Mouse (Mus musculus): ENCODE data around the gene Gimap5. TPM values are rescaled to one million over a fixed set of nuclear protein-coding genes. Genes with fewer than 3 reads are reported as not detected.

Gene Gimap5
- total and polyA plus RNA-seq, 3 experiments, result 0.05 TPM; not detected in 2

DNA sequence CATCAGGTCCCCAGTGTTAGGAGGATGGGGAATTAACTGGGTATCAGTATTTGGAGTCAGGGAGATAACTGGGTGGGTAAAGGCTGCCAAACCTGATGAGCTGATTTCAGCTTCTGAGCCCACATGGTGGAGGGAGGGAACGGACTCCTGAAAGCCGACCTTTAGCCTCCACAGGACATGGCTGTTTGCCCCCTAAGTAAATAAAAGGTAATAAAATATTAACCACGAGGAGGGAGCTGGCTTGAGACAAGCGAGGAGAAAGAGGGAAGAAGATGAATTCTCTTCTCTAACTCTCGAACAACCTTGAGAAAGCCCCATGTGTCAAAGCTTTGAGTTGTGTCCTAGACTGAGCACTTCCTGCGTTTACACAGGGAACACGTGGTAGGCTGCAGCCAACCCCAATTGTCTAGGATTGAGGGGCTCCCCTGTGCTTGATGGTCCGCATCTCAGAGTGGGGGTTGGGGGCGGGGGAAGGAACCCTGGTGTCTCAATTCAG, 4.2 kb upstream of the Gimap5 start:
- no peaks in the 10 kb centered on the region for H3K36me3 ChIP-seq (replicated peaks)
- no peaks in the 10 kb centered on the region for H3K9me3 ChIP-seq (replicated peaks)
- H3K4me1 ChIP-seq (ENCODE audit: insufficient read depth, low read depth, low read length), result no peaks in the 10 kb centered on the region
- DNase-seq (ENCODE audit: low spot score) (no peak), ATAC-seq (ENCODE audit: extremely low read depth, insufficient number of reproducible peaks, low FRiP score, poor library complexity, severe bottlenecking) (no peak)
- H3K27me3 ChIP-seq (ENCODE audit: insufficient read depth, low read length), result peaks cover 14% of the 10 kb centered on the region; the same call in 1 of the 2 replicates
- TF ChIP-seq GATA2 (IDR thresholded peaks at IDR 0.05; ENCODE audit: borderline replicate concordance, low read depth, low read length) (no peak), CTCF (IDR thresholded peaks at IDR 0.05; ENCODE audit: low read depth, low read length) (no peak), TAL1 (conservative IDR thresholded peaks at IDR 0.05; ENCODE audit: low read depth, low read length) (no peak), POLR2AphosphoS5 (IDR thresholded peaks at IDR 0.05; ENCODE audit: insufficient replicate concordance, low read depth, low read length) (no peak), GATA1 (IDR thresholded peaks at IDR 0.05; ENCODE audit: borderline replicate concordance, low read length) (no peak)
- no peak overlapping the region for H3K4me3 ChIP-seq (ENCODE audit: low read depth, low read length)

DNA sequence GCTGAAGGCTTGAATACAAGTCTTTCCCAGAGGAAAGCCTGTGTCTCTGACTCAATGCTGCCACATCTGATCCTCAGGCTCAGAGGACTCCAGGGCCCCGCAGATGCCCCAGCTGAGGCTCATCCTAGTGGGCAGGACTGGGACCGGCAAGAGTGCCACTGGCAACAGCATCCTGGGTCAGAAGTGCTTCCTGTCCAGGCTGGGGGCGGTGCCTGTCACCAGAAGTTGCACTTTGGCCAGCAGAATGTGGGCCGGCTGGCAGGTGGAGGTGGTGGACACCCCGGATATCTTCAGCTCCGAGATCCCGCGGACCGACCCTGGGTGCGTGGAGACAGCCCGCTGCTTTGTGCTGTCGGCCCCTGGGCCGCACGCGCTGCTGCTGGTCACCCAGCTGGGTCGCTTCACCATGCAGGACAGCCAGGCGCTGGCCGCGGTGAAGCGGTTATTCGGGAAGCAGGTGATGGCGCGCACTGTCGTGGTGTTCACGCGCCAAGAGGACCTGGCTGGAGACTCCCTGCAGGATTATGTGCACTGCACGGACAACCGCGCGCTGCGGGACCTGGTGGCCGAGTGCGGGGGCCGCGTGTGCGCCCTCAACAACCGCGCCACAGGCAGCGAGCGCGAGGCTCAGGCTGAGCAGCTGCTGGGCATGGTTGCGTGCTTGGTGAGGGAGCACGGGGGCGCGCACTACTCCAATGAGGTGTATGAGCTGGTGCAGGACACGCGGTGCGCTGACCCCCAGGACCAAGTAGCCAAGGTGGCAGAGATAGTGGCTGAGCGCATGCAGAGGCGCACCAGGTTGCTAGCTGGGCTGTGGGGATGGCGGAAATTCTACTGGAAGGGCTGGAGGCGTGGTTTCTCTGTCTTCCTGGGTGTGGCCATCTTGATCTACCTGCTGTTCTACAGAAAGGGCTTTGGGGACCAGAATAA, 3.3 kb upstream of the Gimap5 start:
- no peak overlapping the region for H3K4me3 ChIP-seq (ENCODE audit: low read depth, low read length)

DNA sequence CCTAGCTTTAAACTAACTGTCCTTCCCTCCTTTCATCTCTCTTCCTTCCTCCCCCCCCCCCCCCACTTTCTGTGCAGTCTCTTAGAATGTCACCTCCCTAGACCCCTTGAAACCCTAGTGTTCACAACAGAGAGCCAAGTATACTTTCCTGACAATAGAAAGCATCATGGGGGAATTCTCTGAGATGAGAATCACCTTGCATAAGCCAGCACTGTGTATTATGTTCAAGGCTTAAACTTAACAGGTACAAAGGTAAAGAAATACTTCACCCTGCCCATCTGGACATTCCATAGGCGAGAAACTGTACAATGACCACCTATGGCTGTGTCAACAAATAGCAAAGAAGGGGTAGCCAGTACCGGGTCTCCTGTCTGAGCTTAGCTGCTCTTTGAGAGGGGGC, 507 bp upstream of the Gimap5 start:
- DNase-seq (ENCODE audit: low spot score), result no peak
- TF ChIP-seq TAL1 (conservative IDR thresholded peaks at IDR 0.05; ENCODE audit: low read depth, low read length), result no peak
- no peak for TF ChIP-seq GATA1 (IDR thresholded peaks at IDR 0.05; ENCODE audit: borderline replicate concordance, low read length)
- no peak for TF ChIP-seq CTCF (IDR thresholded peaks at IDR 0.05; ENCODE audit: low read depth, low read length)
- TF ChIP-seq POLR2AphosphoS5 (IDR thresholded peaks at IDR 0.05; ENCODE audit: insufficient replicate concordance, low read depth, low read length), result no peak
- TF ChIP-seq GATA2 (IDR thresholded peaks at IDR 0.05; ENCODE audit: borderline replicate concordance, low read depth, low read length), result no peak
- Histone ChIP-seq H3K4me1 (ENCODE audit: insufficient read depth, low read depth, low read length) (no peaks in the 10 kb centered on the region), H3K27me3 (ENCODE audit: insufficient read depth, low read length) (peaks cover 11% of the 10 kb centered on the region; the same call in 1 of the 2 replicates), H3K9me3 (replicated peaks) (no peaks in the 10 kb centered on the region), H3K4me3 (ENCODE audit: low read depth, low read length) (no peak overlapping the region), H3K36me3 (replicated peaks) (no peaks in the 10 kb centered on the region)
- ATAC-seq (ENCODE audit: extremely low read depth, insufficient number of reproducible peaks, low FRiP score, poor library complexity, severe bottlenecking), result no peak

More for the DNA sequence above, 3.3 kb upstream of the Gimap5 start:
- TF ChIP-seq POLR2AphosphoS5 (IDR thresholded peaks at IDR 0.05; ENCODE audit: insufficient replicate concordance, low read depth, low read length) (no peak), GATA2 (IDR thresholded peaks at IDR 0.05; ENCODE audit: borderline replicate concordance, low read depth, low read length) (no peak), CTCF (IDR thresholded peaks at IDR 0.05; ENCODE audit: low read depth, low read length) (no peak), TAL1 (conservative IDR thresholded peaks at IDR 0.05; ENCODE audit: low read depth, low read length) (no peak), GATA1 (IDR thresholded peaks at IDR 0.05; ENCODE audit: borderline replicate concordance, low read length) (no peak)
- DNase-seq (ENCODE audit: low spot score), result no peak
- H3K27me3 ChIP-seq (ENCODE audit: insufficient read depth, low read length), result peaks cover 12% of the 10 kb centered on the region; the same call in 1 of the 2 replicates
- no peak for ATAC-seq (ENCODE audit: extremely low read depth, insufficient number of reproducible peaks, low FRiP score, poor library complexity, severe bottlenecking)
- H3K4me1 ChIP-seq (ENCODE audit: insufficient read depth, low read depth, low read length), result no peaks in the 10 kb centered on the region
- no peaks in the 10 kb centered on the region for H3K9me3 ChIP-seq (replicated peaks)
- H3K36me3 ChIP-seq (replicated peaks), result no peaks in the 10 kb centered on the region

DNA sequence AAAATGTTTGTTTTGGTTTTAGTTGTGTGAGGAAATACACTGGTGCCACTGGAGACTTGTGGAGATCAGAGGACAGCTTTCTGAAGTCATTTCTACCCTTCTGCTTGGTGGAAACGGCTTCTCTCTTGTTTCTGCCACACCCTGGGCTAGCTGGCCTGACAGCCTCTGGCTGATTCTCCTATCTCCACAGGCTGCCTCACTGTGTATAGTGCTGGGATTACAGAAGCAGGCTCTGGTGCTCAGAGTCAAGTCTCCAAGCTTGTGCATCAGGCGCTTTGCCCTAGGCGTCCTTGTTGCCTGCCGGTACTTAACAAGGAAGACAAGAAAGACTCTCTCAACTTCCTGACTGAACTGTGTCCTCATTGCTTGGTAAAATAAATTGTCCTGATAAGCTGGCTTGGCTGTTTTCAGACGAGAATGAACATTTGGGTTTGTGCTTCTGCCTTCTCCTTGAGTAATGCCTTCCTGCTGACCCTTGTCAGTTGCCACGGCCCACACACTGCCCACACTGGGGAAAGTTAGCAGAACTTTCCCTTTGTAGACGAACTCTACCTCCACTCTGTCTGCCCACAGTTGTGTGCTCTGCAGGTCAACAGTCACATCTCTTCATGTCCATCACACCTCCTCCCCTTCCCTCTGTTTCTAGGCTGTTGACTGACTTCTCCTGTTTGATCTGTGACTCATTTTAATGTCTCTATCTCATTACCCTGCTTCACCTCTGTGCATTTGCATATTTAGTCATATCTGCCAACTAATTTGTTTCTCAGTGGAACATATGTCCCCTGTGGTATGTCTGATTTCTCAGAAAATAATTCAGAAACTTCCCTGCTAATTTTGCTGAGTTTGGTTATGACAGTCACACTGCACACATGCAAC, 1.3 kb downstream of the Gimap5 start:
- no peak for DNase-seq (ENCODE audit: low spot score)
- Histone ChIP-seq H3K27me3 (ENCODE audit: insufficient read depth, low read length) (peaks cover 10% of the 10 kb centered on the region; the same call in 1 of the 2 replicates), H3K36me3 (replicated peaks) (no peaks in the 10 kb centered on the region), H3K9me3 (replicated peaks) (no peaks in the 10 kb centered on the region), H3K4me1 (ENCODE audit: insufficient read depth, low read depth, low read length) (no peaks in the 10 kb centered on the region), H3K4me3 (ENCODE audit: low read depth, low read length) (no peak overlapping the region)
- no peak for TF ChIP-seq GATA2 (IDR thresholded peaks at IDR 0.05; ENCODE audit: borderline replicate concordance, low read depth, low read length)
- no peak for TF ChIP-seq CTCF (IDR thresholded peaks at IDR 0.05; ENCODE audit: low read depth, low read length)
- TF ChIP-seq POLR2AphosphoS5 (IDR thresholded peaks at IDR 0.05; ENCODE audit: insufficient replicate concordance, low read depth, low read length), result no peak
- TF ChIP-seq GATA1 (IDR thresholded peaks at IDR 0.05; ENCODE audit: borderline replicate concordance, low read length), result no peak
- no peak for ATAC-seq (ENCODE audit: extremely low read depth, insufficient number of reproducible peaks, low FRiP score, poor library complexity, severe bottlenecking)

DNA sequence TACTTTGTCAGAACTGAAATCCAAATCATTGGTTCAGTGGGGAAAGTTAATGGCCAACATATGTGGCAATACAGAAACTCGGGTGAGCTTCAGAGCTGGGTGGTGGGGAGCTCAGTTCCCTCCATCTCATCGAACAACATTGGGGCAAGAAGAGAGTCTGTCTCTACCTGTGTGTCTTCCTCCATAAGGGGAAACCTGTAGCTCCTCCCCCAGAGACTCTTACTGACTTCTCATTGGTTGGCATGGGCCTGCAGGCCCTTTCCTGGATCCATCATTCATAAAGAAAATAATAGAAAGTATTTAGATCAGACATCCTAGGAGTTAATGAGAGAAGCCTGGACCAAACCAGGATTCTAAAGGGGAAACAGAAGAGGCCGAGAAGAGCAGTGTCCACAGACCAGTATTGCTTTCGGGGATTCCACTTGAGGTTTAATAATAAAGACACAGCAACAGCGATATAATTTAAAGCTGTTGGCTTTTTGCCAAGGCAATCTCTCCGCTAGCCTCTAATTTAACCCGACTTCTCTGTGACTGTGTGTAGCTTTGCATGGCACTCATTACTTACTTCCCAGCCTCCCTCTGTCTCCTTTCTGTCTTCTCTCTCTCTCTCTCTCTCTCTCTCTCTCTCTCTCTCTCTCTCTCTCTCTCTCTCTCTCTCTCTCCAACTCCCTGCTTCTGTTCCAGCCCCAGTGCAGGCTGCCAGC, 17.7 kb downstream of the Gimap5 start:
- ATAC-seq (ENCODE audit: extremely low read depth, insufficient number of reproducible peaks, low FRiP score, poor library complexity, severe bottlenecking) (no peak), DNase-seq (ENCODE audit: low spot score) (no peak)
- H3K36me3 ChIP-seq (replicated peaks), result no peaks in the 10 kb centered on the region

More for the DNA sequence above, 17.7 kb downstream of the Gimap5 start:
- Histone ChIP-seq H3K27me3 (ENCODE audit: insufficient read depth, low read length) (no peaks in the 10 kb centered on the region), H3K9me3 (replicated peaks) (no peaks in the 10 kb centered on the region), H3K4me3 (ENCODE audit: low read depth, low read length) (no peak overlapping the region), H3K4me1 (ENCODE audit: insufficient read depth, low read depth, low read length) (no peaks in the 10 kb centered on the region)
- TF ChIP-seq GATA1 (IDR thresholded peaks at IDR 0.05; ENCODE audit: borderline replicate concordance, low read length) (no peak), CTCF (IDR thresholded peaks at IDR 0.05; ENCODE audit: low read depth, low read length) (no peak), GATA2 (IDR thresholded peaks at IDR 0.05; ENCODE audit: borderline replicate concordance, low read depth, low read length) (no peak), POLR2AphosphoS5 (IDR thresholded peaks at IDR 0.05; ENCODE audit: insufficient replicate concordance, low read depth, low read length) (no peak), TAL1 (conservative IDR thresholded peaks at IDR 0.05; ENCODE audit: low read depth, low read length) (no peak)

Data from G1E (cell line).